10 mouse cellular contexts compared by ENCODE assay signal in the genomic region with DNA sequence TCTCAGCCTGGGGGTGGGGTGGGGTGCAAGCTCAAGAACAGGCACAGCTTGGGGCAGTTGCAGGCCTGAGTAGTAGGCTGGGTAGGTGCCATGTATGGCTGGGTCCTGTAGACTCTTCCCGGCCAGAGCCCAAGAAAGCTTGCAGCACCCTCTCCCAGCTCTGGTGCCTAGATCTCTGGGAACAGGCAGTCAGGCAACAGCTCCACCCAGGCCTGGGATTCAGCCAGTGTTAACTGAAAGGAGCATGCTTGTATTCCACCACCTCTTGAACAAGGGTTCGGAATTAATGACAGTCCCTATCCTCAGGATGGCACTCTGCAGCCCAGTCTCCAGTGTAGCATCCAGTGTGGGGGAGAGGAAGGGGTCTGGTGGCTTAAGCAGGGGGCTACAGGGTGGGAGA. TPM values are rescaled to one million over a fixed set of nuclear protein-coding genes. Genes with fewer than 3 reads are reported as not detected.
A peak's percentile ranks its signal among the peaks of the same experiment; 100 is the strongest.
DNase-seq lines count a peak whose midpoint lies in the region; ATAC-seq lines count a peak whose summit lies in the region.
"Had no signal": no experiment of that assay in that cellular context is flagged by ENCODE, and none has a peak within 500 bp of the region (broad histone marks: within the 10 kb centered on the region; RNA-seq: fewer than 3 reads in every experiment).

No protein-coding gene starts in this region.

- DNase-seq in heart, adult 11 months = peak; percentile 96
- DNase-seq in heart, adult 8-10 months (ENCODE audit: low spot score) = no peak
- peak; percentile 27 for DNase-seq in brain, adult 2 months (ENCODE audit: low read depth, low spot score)
- DNase-seq in embryo, embryonic 10 days (ENCODE audit: low spot score) = no peak
- DNase-seq in thymus, postnatal 14 days = no peak
- no peak for DNase-seq in adrenal gland, adult 2 months

- WGBS in heart, embryonic 13.5 days = 54% methylated on average over 2 of the region's 2 CpGs
- WGBS in limb, embryonic 15.5 days = 68% methylated on average over 2 of the region's 2 CpGs

- peak overlapping the region; percentile 7; the same call in 1 of the 2 replicates for H3K4me2 ChIP-seq in heart, embryonic 13.5 days
- H3K4me2 ChIP-seq in limb, embryonic 15.5 days = 0 out of 2 replicates have a peak overlapping the region, but pooled peaks have one; percentile 14
- H3K4me2 ChIP-seq: neural tube, embryonic 12.5 days had no signal

- no peaks in the 10 kb centered on the region for H3K27me3 ChIP-seq in heart, embryonic 13.5 days (replicated peaks)
- no peaks in the 10 kb centered on the region for H3K27me3 ChIP-seq in limb, embryonic 15.5 days
- H3K27me3 ChIP-seq: neural tube, embryonic 12.5 days had no signal

- no peak overlapping the region for H3K4me3 ChIP-seq in heart, embryonic 13.5 days
- no peak overlapping the region for H3K4me3 ChIP-seq in limb, embryonic 15.5 days
- H3K4me3 ChIP-seq: neural tube, embryonic 12.5 days had no signal

- peak overlapping the region; percentile 77 for H3K9ac ChIP-seq in heart, embryonic 13.5 days
- H3K9ac ChIP-seq in limb, embryonic 15.5 days = no peak overlapping the region
- H3K9ac ChIP-seq: neural tube, embryonic 12.5 days had no signal

- peak overlapping the region; percentile 97 for H3K27ac ChIP-seq in heart, embryonic 13.5 days (replicated peaks)
- H3K27ac ChIP-seq in limb, embryonic 15.5 days = peak overlapping the region; percentile 93
- H3K27ac ChIP-seq: neural tube, embryonic 12.5 days had no signal

- no peaks in the 10 kb centered on the region for H3K36me3 ChIP-seq in heart, embryonic 13.5 days
- H3K36me3 ChIP-seq in limb, embryonic 15.5 days = no peaks in the 10 kb centered on the region
- H3K36me3 ChIP-seq: neural tube, embryonic 12.5 days had no signal

- H3K4me1 ChIP-seq in heart, embryonic 13.5 days = peaks cover 78% of the 10 kb centered on the region
- H3K4me1 ChIP-seq in limb, embryonic 15.5 days = peaks cover 61% of the 10 kb centered on the region

- no peak for ATAC-seq in heart, embryonic 13.5 days (ENCODE audit: extremely low read depth, insufficient number of reproducible peaks, low FRiP score, low TSS enrichment)
- ATAC-seq in limb, embryonic 15.5 days (ENCODE audit: insufficient number of reproducible peaks, low FRiP score, low TSS enrichment, low read depth) = no peak
- ATAC-seq: inflammation-experienced regulatory T-cells, adult 6 months had no signal

- no peaks in the 10 kb centered on the region for H3K9me3 ChIP-seq in heart, embryonic 13.5 days
- no peaks in the 10 kb centered on the region for H3K9me3 ChIP-seq in limb, embryonic 15.5 days
- H3K9me3 ChIP-seq: neural tube, embryonic 12.5 days had no signal

RNA-seq across cellular contexts. Expression of a gene that starts 20.7 kb away (rescaled TPM):
- 100 to 1,000 TPM; 291 to 307 (median 299) TPM for total RNA-seq in heart, adult 8-10 months (2022)
- polyA plus RNA-seq in heart, embryonic 13.5 days (2015; fragmentation: Nextera tagmentation; extraction: Ambion mirVana) = 58.4 and 58.5 TPM in 2 replicates
- polyA plus RNA-seq in limb, embryonic 15.5 days (2015; fragmentation: Nextera tagmentation; extraction: Ambion mirVana) = 21.1 and 28.5 TPM in 2 replicates
- total RNA-seq in adrenal gland, adult 2 months (2021) = 100 to 1,000 TPM in 1 of 2 experiments, 10 to 100 TPM in 1; 89.7 to 103 TPM
- polyA plus RNA-seq in adrenal gland, adult 2 months (2012; rRNA removed) = 41.5 and 46.2 TPM in 2 replicates

Comparison
In these comparisons a context has a peak if more than half of its experiments do, and no peak if none do; other contexts are left out.
1. DNase-seq: peak in heart, adult 11 months (single experiment) and brain, adult 2 months (single experiment); none in heart, adult 8-10 months (single experiment), embryo, embryonic 10 days (single experiment), thymus, postnatal 14 days (single experiment) and adrenal gland, adult 2 months (single experiment).